Mouse (Mus musculus): Measurements from ENCODE around the gene Sav1.

DNA sequence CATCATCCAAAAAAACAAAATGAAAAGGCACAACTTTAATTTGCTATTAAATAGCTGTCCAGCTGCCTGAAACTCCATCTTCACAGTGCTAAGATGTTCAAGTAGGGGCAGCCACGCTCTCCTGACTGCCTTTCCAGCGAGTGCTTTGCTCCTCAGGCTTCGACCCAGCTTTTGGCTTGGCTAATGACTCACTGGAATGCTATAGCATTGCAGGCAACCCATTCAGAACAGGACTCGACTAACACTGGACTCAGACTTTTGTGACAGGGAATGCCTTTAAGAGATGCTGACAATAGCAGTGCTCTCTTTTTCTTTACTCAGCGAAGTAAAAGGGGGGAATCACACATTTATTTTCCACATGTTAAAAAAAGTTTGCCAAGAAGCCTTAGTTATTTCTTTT lies 24.9 kb upstream of the Sav1 start:
- TF ChIP-seq CTCF (IDR thresholded peaks at IDR 0.05; ENCODE audit: low read depth, low read length), result no peak
- TF ChIP-seq POLR2A (IDR thresholded peaks at IDR 0.05; ENCODE audit: extremely low read depth, insufficient read depth, low read length), result no peak

Data from liver, adult 2 months (tissue).